Mouse (Mus musculus): Measurements from ENCODE around the gene Gpr179. TPM values are rescaled to one million over a fixed set of nuclear protein-coding genes. Genes with fewer than 3 reads are reported as not detected.
"Not testable (repeated sequence)": the region's sequence is repeated elsewhere in the genome, so short reads cannot be mapped to it uniquely, and the experiment has no call there.

Gpr179 gene
- polyA plus RNA-seq, 1 experiment from 2014 or later = 0.13 TPM

DNA sequence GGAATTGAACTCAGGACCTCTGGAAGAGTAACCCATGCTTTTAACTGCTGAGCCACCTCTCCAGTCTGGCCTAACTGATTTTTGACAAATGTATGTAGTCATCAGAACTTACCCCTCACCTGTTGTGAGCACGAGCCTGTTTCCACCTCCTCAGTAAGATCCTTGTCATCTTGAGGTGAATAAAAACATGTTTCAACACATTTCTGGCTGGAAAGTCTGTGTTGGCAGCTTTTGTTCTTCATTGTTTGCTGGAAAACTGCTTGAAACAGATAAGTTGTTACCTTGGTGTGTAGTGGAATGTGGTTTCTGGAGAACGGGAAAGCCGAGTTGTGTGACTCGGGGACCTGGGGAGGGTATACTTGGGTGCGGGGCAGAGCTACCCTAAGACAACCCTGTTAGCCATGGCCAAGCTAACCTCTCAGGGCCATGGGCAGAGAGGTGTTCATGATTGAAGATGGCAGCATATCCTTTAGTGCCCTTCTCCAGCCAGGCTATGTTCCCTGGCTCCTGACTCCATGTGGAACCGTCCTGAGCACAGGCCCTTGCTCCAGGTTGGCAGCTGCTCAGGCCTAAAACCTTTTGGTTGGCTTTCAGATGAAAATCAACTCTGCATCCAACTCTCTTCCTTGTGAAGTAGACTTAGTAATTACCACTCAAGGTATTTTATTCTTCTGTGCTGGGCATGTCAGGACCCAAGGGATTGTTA is 20.4 kb upstream of the Gpr179 start:
- no peak overlapping the region for H3K9ac ChIP-seq (replicated peaks)
- no peak overlapping the region for H3K4me3 ChIP-seq
- no peaks in the 10 kb centered on the region for H3K9me3 ChIP-seq
- WGBS = 84% methylated on average over 6 of the region's 6 CpGs
- H3K4me1 ChIP-seq = peaks cover 7% of the 10 kb centered on the region; the same call in 1 of the 2 replicates
- no peak overlapping the region for H3K27ac ChIP-seq (replicated peaks)
- no peak overlapping the region for H3K4me2 ChIP-seq (replicated peaks)
- H3K27me3 ChIP-seq = no peaks in the 10 kb centered on the region
- no peak for ATAC-seq (ENCODE audit: low FRiP score, low read depth)
- peaks cover 40% of the 10 kb centered on the region for H3K36me3 ChIP-seq

DNA sequence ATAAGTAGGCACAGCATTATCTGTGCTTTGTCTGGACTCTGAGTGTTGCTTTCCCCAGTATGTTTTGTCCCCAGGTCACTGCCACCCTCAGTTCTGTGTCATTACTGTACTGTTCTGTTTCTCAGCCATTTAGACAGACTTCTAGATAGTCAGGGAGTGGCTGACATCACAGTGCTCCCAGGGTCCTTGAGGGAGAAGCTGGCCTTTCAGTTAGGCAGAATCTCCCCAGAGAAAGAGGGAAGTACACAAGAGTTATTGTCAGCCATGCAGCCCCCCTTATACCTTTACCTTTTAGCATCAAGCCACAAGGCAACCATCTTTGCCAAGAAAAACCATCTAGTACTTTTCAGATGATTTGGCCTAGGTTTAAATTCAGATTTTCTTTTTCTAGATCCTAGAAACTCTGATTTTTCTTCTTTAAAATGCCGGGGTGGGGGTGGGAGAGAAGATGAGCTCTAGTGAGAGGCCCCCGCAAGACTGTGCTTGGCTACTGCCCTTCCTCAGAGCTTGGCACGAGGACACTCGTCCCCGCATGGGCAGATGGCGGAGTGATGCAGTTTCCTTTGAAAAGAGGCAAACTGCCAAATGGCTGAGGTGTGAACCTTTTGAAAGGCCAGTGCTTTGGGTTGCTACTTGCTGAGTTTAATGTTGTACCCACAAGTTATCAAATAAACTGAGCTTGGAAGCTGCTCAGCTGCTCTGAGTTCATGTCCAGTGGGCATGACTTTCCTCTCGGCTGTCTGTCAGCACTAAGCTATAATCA is 18.6 kb upstream of the Gpr179 start:
- ATAC-seq (ENCODE audit: low FRiP score, low read depth) = no peak
- Histone ChIP-seq H3K27me3 (no peaks in the 10 kb centered on the region), H3K9me3 (no peaks in the 10 kb centered on the region), H3K27ac (replicated peaks) (no peak overlapping the region), H3K9ac (replicated peaks) (no peak overlapping the region), H3K4me2 (replicated peaks) (no peak overlapping the region), H3K4me1 (peaks cover 11% of the 10 kb centered on the region), H3K4me3 (no peak overlapping the region), H3K36me3 (peaks cover 22% of the 10 kb centered on the region)
- WGBS = 91% methylated on average over 7 of the region's 7 CpGs

DNA sequence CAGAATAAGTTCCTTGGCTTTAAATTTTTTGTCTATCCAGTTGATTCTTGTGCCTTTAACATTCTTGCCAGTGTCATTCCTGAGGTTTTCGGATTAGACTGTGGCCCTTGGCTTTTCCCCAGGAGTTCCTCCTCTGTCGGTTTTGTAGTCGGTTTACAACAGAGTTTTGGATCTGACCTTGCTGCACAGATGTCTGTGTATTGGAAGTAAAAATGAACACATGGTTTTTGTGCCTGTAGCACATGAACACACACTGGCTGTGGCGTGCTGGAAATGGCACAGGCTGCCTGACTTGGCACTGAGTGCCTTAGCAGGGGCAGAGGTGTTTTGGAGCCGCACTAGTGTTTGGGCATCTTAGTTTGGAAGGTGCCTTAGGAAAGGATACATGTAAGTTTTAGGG is 16.6 kb upstream of the Gpr179 start:
- Histone ChIP-seq H3K27ac (replicated peaks) (no peak overlapping the region), H3K9ac (replicated peaks) (no peak overlapping the region), H3K4me3 (no peak overlapping the region), H3K4me2 (replicated peaks) (no peak overlapping the region), H3K9me3 (no peaks in the 10 kb centered on the region), H3K36me3 (0 out of 2 replicates have a peak, but pooled peaks cover 6% of the 10 kb centered on the region), H3K4me1 (peaks cover 31% of the 10 kb centered on the region), H3K27me3 (no peaks in the 10 kb centered on the region)
- no peak for ATAC-seq (ENCODE audit: low FRiP score, low read depth)
- 90% methylated on average over 5 of the region's 5 CpGs for WGBS

DNA sequence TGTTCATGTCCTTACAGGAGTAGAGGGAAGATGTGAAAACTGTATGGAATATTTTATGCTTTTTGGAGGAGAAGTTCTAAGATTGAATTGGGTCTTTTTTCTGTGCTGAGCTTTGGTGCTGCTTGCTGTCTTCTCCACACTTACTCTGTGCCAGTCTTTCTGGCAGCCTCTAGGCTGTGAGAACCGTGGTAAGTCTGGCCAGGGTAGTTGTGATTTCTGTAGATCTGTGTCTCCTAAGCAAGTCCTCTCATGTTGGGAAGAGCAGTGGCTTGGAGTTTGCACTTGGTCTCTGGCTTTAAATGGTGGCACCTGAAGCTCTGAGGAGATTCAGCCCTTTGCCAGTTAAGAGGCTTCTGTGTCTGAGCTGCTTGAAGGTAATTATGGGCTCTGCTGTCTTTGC is 13.7 kb upstream of the Gpr179 start:
- 81% methylated on average over 1 of the region's 1 CpGs for WGBS
- no peaks in the 10 kb centered on the region for H3K36me3 ChIP-seq
- peak overlapping the region; percentile 99 for H3K4me3 ChIP-seq
- peak overlapping the region; percentile 83 for H3K4me2 ChIP-seq (replicated peaks)
- H3K27ac ChIP-seq (replicated peaks) = no peak overlapping the region
- H3K4me1 ChIP-seq = peaks cover 33% of the 10 kb centered on the region
- H3K27me3 ChIP-seq = no peaks in the 10 kb centered on the region
- H3K9ac ChIP-seq (replicated peaks) = peak overlapping the region; percentile 99; the same call in 1 of the 2 replicates
- no peak for ATAC-seq (ENCODE audit: low FRiP score, low read depth)
- H3K9me3 ChIP-seq = no peaks in the 10 kb centered on the region

DNA sequence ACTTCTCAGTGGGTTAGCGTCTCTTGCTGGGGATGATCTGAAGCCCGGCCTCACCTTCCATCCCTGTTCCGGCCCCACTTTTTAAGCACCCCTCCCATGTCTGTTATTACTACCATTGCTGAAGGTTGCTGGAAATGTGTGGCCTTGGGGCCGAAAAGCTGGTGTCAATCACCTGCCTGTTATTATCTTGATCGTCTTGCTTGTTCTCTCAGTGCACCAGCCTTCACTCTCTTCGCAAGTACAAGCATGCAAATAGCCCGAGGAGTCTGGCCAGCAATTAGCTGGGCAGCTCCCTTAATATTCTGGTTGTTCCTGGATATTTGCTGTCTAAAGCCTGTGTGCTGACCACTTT is 11.7 kb upstream of the Gpr179 start:
- Histone ChIP-seq H3K4me2 (replicated peaks) (peak overlapping the region; percentile 83), H3K9ac (replicated peaks) (peak overlapping the region; percentile 99), H3K27ac (replicated peaks) (peak overlapping the region; percentile 85; the same call in 1 of the 2 replicates), H3K9me3 (no peaks in the 10 kb centered on the region), H3K27me3 (no peaks in the 10 kb centered on the region), H3K36me3 (no peaks in the 10 kb centered on the region), H3K4me3 (peak overlapping the region; percentile 99), H3K4me1 (peaks cover 33% of the 10 kb centered on the region)
- 2% methylated on average over 7 of the region's 7 CpGs for WGBS
- no peak for ATAC-seq (ENCODE audit: low FRiP score, low read depth)

DNA sequence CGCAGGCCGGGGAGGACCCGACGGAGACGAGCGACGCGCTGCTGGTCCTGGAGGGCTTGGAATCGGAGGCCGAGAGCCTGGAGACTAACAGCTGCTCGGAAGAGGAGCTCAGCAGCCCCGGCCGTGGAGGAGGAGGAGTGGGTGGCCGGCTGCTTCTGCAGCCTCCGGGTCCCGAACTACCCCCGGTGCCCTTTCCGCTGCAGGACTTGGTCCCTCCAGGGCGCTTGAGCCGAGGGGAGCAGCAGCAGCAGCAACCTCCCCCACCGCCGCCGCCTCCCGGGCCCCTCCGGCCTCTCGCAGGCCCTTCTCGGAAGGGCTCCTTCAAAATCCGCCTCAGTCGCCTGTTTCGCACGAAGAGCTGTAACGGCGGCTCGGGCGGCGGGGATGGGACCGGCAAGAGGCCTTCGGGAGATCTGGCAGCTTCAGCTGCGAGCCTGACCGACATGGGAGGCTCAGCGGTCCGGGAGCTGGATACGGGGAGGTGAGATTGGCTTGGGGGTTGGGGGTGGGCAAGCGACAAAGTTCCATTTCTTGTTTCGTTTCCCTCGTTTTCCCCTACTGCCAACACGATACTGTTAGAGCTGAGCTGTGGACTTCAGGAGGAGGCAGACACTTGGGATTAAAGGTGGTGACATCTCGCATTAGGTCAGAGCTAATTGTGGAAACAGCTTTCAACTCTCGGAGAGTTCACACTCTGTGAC is 11.2 kb upstream of the Gpr179 start:
- Histone ChIP-seq H3K9me3 (no peaks in the 10 kb centered on the region), H3K4me1 (peaks cover 27% of the 10 kb centered on the region), H3K27ac (replicated peaks) (peak overlapping the region; percentile 85), H3K9ac (replicated peaks) (peak overlapping the region; percentile 99), H3K27me3 (no peaks in the 10 kb centered on the region), H3K4me3 (peak overlapping the region; percentile 99), H3K4me2 (replicated peaks) (peak overlapping the region; percentile 83), H3K36me3 (no peaks in the 10 kb centered on the region)
- under 1% methylated on average over 39 of the region's 49 CpGs for WGBS
- no peak for ATAC-seq (ENCODE audit: low FRiP score, low read depth)

DNA sequence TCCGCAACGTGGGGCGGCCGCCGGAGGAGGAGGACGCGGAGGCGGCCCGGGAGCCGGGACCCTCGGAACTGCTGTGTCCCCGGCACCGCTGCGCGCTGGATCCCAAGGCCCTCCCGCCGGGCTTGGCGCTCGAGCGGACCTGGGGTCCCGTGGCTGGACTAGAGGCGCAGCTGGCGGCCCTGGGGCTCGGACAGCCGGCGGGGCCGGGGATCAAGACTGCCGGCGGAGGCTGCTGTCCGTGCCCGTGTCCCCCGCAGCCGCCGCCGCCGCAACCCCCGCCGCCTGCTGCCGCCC is 10.7 kb upstream of the Gpr179 start:
- WGBS = 0% methylated on average over 36 of the region's 39 CpGs
- Histone ChIP-seq H3K27me3 (no peaks in the 10 kb centered on the region), H3K4me2 (replicated peaks) (peak overlapping the region; percentile 83), H3K27ac (replicated peaks) (peak overlapping the region; percentile 85), H3K36me3 (no peaks in the 10 kb centered on the region), H3K9ac (replicated peaks) (peak overlapping the region; percentile 99), H3K4me1 (peaks cover 27% of the 10 kb centered on the region), H3K4me3 (peak overlapping the region; percentile 99), H3K9me3 (no peaks in the 10 kb centered on the region)
- 0 out of 2 replicates have a peak, but pooled peaks have one; percentile 2 for ATAC-seq (ENCODE audit: low FRiP score, low read depth)

DNA sequence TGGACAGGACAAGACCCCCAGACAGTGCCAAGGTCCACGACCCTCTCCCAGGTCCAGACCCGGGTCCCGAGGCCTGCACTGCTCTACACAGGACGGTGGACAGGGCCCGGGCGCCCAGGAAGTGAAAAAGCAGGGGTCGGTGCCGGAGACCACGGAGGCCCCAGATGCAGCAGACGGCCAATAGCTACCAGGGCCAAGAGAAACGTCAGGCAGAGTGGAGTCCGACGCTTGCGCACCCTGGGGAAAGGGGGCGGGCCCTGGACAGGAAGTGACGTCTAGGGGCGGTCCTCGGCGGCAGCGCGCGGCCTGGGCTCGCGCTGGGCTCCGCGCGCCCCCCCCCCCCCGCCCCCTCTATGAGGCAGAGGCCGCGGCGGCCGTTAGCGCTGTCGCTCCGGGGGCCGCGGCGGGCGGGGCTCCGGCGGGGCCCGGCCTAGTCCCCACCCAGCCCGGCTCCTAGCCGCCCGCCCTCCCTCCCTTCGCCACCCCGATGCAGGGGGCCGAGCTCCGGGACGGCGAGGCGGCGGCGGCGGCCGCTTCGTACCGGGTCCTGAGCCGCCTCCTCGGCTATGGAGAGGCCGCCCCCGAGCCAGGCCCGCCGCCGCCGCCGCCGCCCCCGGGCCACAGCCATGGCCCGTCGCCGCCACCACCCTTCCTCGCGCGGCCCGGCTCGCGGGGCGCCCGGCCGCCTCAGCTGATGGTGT is 10.2 kb upstream of the Gpr179 start, which contains the start of gene Socs7:
Gene Socs7 (plus strand): TSS at position 604 of the 701 bp plus-strand sequence.
- Histone ChIP-seq H3K27me3 (no peaks in the 10 kb centered on the region), H3K27ac (replicated peaks) (peak within 1 kb of the TSS; percentile 85), H3K4me3 (peak within 1 kb of the TSS; percentile 99), H3K9me3 (no peaks in the 10 kb centered on the region), H3K4me1 (peaks cover 27% of the 10 kb centered on the region), H3K9ac (replicated peaks) (peak within 1 kb of the TSS; percentile 99), H3K36me3 (no peaks in the 10 kb centered on the region), H3K4me2 (replicated peaks) (peak within 1 kb of the TSS; percentile 83)
- 1% methylated on average over 31 of the region's 81 CpGs for WGBS
- ATAC-seq (ENCODE audit: low FRiP score, low read depth) = peak; percentile 96

DNA sequence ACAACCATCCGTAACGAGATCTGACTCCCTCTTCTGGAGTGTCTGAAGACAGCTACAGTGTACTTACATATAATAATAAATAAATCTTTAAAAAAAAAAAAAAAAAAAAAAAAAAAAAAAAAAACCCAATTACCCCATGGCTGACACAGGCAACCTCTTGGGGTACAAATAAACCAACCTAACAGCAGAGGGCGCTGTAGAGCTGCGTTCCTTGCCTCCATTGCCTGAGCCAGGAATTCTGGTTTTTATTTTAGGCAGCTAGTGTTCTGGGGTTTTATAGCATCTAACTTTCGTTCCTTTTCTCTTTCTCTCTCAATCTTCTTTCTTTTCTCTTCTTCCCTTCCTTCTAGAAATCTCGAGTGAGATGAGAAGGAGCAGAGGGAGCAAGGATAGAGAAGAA is 5.8 kb upstream of the Gpr179 start:
- H3K4me2 ChIP-seq (replicated peaks); H3K4me1 ChIP-seq; H3K9me3 ChIP-seq; H3K36me3 ChIP-seq; H3K27ac ChIP-seq (replicated peaks); H3K27me3 ChIP-seq; ATAC-seq (ENCODE audit: low FRiP score, low read depth); H3K4me3 ChIP-seq; H3K9ac ChIP-seq (replicated peaks): not testable (repeated sequence)
- 23% methylated on average over 6 of the region's 6 CpGs for WGBS

DNA sequence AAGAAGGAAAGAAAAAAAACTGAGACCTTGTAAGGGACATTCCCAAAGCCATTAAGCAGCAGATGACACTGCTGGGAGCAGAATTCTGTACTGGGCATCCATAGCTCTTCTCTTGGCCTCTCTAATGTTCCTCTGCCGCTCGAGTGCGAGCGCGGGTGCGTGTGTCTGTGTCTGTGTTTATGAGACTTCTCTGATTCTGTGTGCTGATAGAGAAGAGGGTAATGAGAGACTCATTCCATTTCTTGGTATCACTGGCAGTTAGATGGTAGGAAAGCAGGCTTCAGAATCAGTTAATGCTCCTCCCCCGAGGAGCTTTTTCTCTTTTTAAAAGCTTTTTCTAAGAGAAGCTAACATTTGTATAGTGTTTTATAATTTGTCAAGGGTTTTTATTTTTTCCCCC is 3.4 kb upstream of the Gpr179 start:
- H3K4me3 ChIP-seq = no peak overlapping the region
- H3K36me3 ChIP-seq = no peaks in the 10 kb centered on the region
- no peaks in the 10 kb centered on the region; the same call in 1 of the 2 replicates for H3K27me3 ChIP-seq
- peaks cover 15% of the 10 kb centered on the region for H3K4me1 ChIP-seq
- no peak overlapping the region for H3K4me2 ChIP-seq (replicated peaks)
- no peak for ATAC-seq (ENCODE audit: low FRiP score, low read depth)
- no peaks in the 10 kb centered on the region for H3K9me3 ChIP-seq
- H3K27ac ChIP-seq (replicated peaks) = no peak overlapping the region
- WGBS = 89% methylated on average over 7 of the region's 7 CpGs
- H3K9ac ChIP-seq (replicated peaks) = no peak overlapping the region

DNA sequence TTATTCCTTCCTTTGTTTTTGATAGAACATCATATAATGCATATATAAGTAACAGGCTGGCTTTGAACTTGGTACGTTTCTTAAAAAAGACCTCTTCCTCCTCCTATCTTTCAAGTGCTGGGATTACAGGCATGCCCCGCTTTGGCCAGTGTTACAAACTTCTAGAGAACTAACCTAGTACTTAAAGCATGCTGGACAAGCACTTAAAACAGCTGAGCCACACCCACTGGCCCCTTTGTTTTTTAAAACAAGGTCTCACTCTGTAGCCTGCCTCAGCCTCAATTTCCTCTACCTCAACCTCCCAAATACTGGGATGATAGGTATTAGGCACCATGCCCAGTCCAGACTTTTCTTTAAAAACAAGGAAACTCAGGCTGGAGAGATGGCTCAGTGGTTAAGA is 2.8 kb upstream of the Gpr179 start:
- H3K9me3 ChIP-seq = no peaks in the 10 kb centered on the region
- H3K27me3 ChIP-seq = no peaks in the 10 kb centered on the region; the same call in 1 of the 2 replicates
- ATAC-seq (ENCODE audit: low FRiP score, low read depth) = no peak
- H3K36me3 ChIP-seq = no peaks in the 10 kb centered on the region
- 75% methylated on average over 2 of the region's 2 CpGs for WGBS
- no peak overlapping the region for H3K9ac ChIP-seq (replicated peaks)
- peaks cover 21% of the 10 kb centered on the region for H3K4me1 ChIP-seq
- H3K27ac ChIP-seq (replicated peaks) = no peak overlapping the region
- H3K4me2 ChIP-seq (replicated peaks) = no peak overlapping the region
- no peak overlapping the region for H3K4me3 ChIP-seq

Measured in midbrain, embryonic 12.5 days (tissue).